Mouse (Mus musculus) intestine, postnatal 0 days (tissue): Measurements from ENCODE around the gene Lhpp. TPM values are rescaled to one million over a fixed set of nuclear protein-coding genes. Genes with fewer than 3 reads are reported as not detected.
A peak's percentile ranks its signal among the peaks of the same experiment; 100 is the strongest.

Experiments
- ATAC-seq: fragments of 200-750 bp; cut with Nextera tagmentation; 2 replicates; pipeline ENCODE4 v1.8.0; 2017; ENCODE audit warnings: mild to moderate bottlenecking, moderate TSS enrichment, moderate library complexity
- H3K27ac ChIP-seq: fragments of 300-500 bp; sonication (generic); 2 replicates; pipeline ENCODE4 v1.5.1; 2014; ENCODE audit warnings: mild to moderate bottlenecking, low read depth, low read length, moderate library complexity
- H3K27me3 ChIP-seq: fragments of 300-500 bp; sonication (generic); replicated peaks from 2 replicates; pipeline ENCODE4 v1.6.1; 2014; ENCODE audit warnings: low read length, mixed read lengths; ENCODE audit not compliant: control insufficient read depth, insufficient read depth
- H3K36me3 ChIP-seq: fragments of 300-500 bp; sonication (generic); 2 replicates; pipeline ENCODE4 v1.6.1; 2014; ENCODE audit warnings: mild to moderate bottlenecking, moderate library complexity; ENCODE audit not compliant: control insufficient read depth, insufficient read depth
- H3K4me1 ChIP-seq: fragments of 300-500 bp; sonication (generic); replicated peaks from 2 replicates; pipeline ENCODE4 v1.6.1; 2014; ENCODE audit warnings: antibody characterized with exemption, low read length, mixed read lengths; ENCODE audit not compliant: control insufficient read depth, insufficient read depth
- H3K4me2 ChIP-seq: fragments of 300-500 bp; sonication (generic); replicated peaks from 2 replicates; pipeline ENCODE4 v1.6.1; 2014; ENCODE audit warnings: low read depth, mild to moderate bottlenecking, moderate library complexity
- H3K4me3 ChIP-seq: fragments of 300-500 bp; sonication (generic); 2 replicates; pipeline ENCODE4 v1.5.1; 2014; ENCODE audit warnings: low read depth, low read length
- H3K9ac ChIP-seq: fragments of 300-500 bp; sonication (generic); 2 replicates; pipeline ENCODE4 v1.6.1; 2014; ENCODE audit warnings: mild to moderate bottlenecking, low read depth, low read length
- H3K9me3 ChIP-seq: fragments of 300-500 bp; sonication (generic); 2 replicates; pipeline ENCODE4 v1.6.1; 2016; ENCODE audit warnings: mixed run types; ENCODE audit not compliant: control insufficient read depth
- CTCF ChIP-seq: sonication (generic); IDR thresholded peaks from 2 replicates; pipeline ENCODE4 v1.5.1; 2016; ENCODE audit warnings: low read depth, mild to moderate bottlenecking, control low read depth, antibody characterized with exemption, moderate library complexity
- WGBS: fragments of 180-500 bp; shearing (Covaris S2); extraction: QIAGEN DNeasy Blood & Tissue Kit; methylation state at CpG from one replicate; pipeline ENCODE4 v1.1.7; 2014; 5-methylcytosine and 5-hydroxymethylcytosine counted together
- polyA plus RNA-seq: library from polyadenylated mRNA; unstranded; fragments of >200 nt; fragmentation: Nextera tagmentation; extraction: Ambion mirVana; gene quantifications from 2 replicates; pipeline ENCODE4 v1.2.1, GENCODE M21; 2015

The Lhpp gene
- polyA plus RNA-seq, 1 experiment from 2014 or later, result 52.0 TPM

- WGBS, result 100% methylated on average over 1 of the region's 1 CpGs
- ATAC-seq, result no peak
Measured at GRCm38 (mm10) chr7:132646514-132646913, 36.1 kb downstream of the Lhpp start.

DNA sequence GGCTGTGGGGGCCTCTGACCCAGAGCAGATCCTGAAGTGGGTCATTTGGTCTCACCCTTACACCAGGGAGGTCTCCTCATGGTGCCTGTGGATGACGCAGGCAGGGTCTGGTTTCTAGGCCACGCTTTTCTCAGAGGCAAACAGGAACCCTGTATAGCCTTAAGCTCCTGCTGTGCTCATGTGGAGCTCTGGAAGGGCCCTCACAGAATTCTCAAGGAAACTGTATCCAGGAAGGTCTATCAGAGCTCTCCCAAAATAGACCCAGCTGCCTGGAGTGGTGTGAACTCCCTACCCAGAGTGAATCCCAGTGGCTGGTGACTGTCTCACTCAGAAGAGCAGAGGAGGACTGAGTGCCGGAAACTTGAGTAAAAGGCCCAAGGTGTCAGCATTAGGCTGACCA lies 44.0 kb downstream of the Lhpp start:
- Histone ChIP-seq H3K4me1 (peaks cover 13% of the 10 kb centered on the region; the same call in 1 of the 2 replicates), H3K36me3 (peaks cover 14% of the 10 kb centered on the region; the same call in 1 of the 2 replicates), H3K9ac (no peak overlapping the region), H3K4me2 (no peak overlapping the region), H3K9me3 (no peaks in the 10 kb centered on the region), H3K27ac (no peak overlapping the region), H3K27me3 (no peaks in the 10 kb centered on the region), H3K4me3 (no peak overlapping the region)
- no peak for TF ChIP-seq CTCF
- ATAC-seq, result no peak
- WGBS, result 93% methylated on average over 3 of the region's 3 CpGs

More at GRCm38 (mm10) chr7:132646514-132646913, 36.1 kb downstream of the Lhpp start:
- H3K27ac ChIP-seq, result no peak overlapping the region
- no peak overlapping the region for H3K4me3 ChIP-seq
- H3K27me3 ChIP-seq, result no peaks in the 10 kb centered on the region
- peaks cover 7% of the 10 kb centered on the region; the same call in 1 of the 2 replicates for H3K4me1 ChIP-seq
- H3K4me2 ChIP-seq, result no peak overlapping the region
- no peaks in the 10 kb centered on the region for H3K9me3 ChIP-seq
- peaks cover 17% of the 10 kb centered on the region; the same call in 1 of the 2 replicates for H3K36me3 ChIP-seq
- no peak for TF ChIP-seq CTCF
- H3K9ac ChIP-seq, result no peak overlapping the region

DNA sequence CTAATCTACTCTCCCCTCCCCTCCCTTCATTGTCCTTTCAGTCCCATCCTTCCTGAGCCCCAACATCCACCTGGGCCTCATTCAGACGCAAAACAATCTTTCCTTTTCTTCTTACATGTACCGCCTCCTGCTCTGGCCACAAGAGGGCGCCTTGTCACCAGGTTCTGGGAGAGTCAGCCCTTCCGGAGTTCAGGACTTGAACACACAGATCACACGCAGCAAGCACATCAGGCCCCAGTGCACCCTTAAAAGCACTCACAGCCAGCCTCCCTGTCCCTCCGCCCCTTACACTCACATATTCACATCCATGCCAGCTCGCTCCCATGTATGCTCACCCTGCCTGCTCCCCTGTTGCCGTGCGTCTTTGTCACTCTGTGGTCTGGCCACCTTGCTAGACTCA lies 45.6 kb downstream of the Lhpp start:
- Histone ChIP-seq H3K27me3 (no peaks in the 10 kb centered on the region), H3K9me3 (no peaks in the 10 kb centered on the region), H3K36me3 (peaks cover 5% of the 10 kb centered on the region; the same call in 1 of the 2 replicates), H3K4me1 (peaks cover 18% of the 10 kb centered on the region; the same call in 1 of the 2 replicates), H3K4me2 (peak overlapping the region; percentile 40; the same call in 1 of the 2 replicates), H3K9ac (no peak overlapping the region; the same call in 1 of the 2 replicates), H3K27ac (peak overlapping the region; percentile 58; the same call in 1 of the 2 replicates), H3K4me3 (no peak overlapping the region)
- WGBS, result 25% methylated on average over 9 of the region's 9 CpGs
- TF ChIP-seq CTCF, result peak; percentile 96
- ATAC-seq, result peak; percentile 61

- peak overlapping the region; percentile 58; the same call in 1 of the 2 replicates for H3K27ac ChIP-seq
- peak overlapping the region; percentile 40; the same call in 1 of the 2 replicates for H3K4me2 ChIP-seq
- no peak overlapping the region for H3K4me3 ChIP-seq
- ATAC-seq, result peak; percentile 76
- no peaks in the 10 kb centered on the region for H3K27me3 ChIP-seq
- no peaks in the 10 kb centered on the region for H3K9me3 ChIP-seq
- H3K36me3 ChIP-seq, result peaks cover under 1% of the 10 kb centered on the region; the same call in 1 of the 2 replicates
- TF ChIP-seq CTCF, result peak; percentile 91
- WGBS, result 4% methylated on average over 3 of the region's 3 CpGs
- no peak overlapping the region; the same call in 1 of the 2 replicates for H3K9ac ChIP-seq
- H3K4me1 ChIP-seq, result peaks cover 18% of the 10 kb centered on the region; the same call in 1 of the 2 replicates
Measured at GRCm38 (mm10) chr7:132656548-132656947, 46.1 kb downstream of the Lhpp start.

GRCm38 (mm10) chr7:132657371-132658057 lies 47.1 kb downstream of the Lhpp start:
- no peaks in the 10 kb centered on the region for H3K9me3 ChIP-seq
- H3K4me3 ChIP-seq, result no peak overlapping the region
- 58% methylated on average over 14 of the region's 14 CpGs for WGBS
- H3K4me2 ChIP-seq, result no peak overlapping the region
- H3K9ac ChIP-seq, result no peak overlapping the region
- peak overlapping the region; percentile 28; the same call in 1 of the 2 replicates for H3K27ac ChIP-seq
- H3K36me3 ChIP-seq, result no peaks in the 10 kb centered on the region; the same call in 1 of the 2 replicates
- no peak for ATAC-seq
- peaks cover 18% of the 10 kb centered on the region; the same call in 1 of the 2 replicates for H3K4me1 ChIP-seq
- TF ChIP-seq CTCF, result no peak
- no peaks in the 10 kb centered on the region for H3K27me3 ChIP-seq

DNA sequence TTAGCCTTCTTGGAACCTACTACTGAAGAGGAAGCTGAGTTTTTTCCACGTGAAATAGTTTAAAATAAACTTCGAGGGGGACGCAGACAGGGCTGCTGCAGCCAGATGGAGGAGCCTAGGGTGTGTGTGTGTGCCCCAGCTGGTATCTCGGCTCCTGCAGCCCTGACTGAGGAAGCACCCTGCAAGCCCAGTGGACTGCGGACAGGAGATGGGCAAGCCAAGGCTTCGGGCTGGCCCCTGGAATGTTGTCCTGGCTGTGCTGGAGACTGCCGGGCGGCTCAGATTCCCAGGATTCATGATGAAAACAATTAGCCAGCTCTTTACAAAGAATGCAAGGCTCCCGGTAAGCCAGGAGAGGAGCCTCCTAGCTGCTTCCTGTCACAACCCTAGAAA lies 47.6 kb downstream of the Lhpp start:
- no peak overlapping the region for H3K4me2 ChIP-seq

More for the DNA sequence above, 47.6 kb downstream of the Lhpp start:
- H3K4me1 ChIP-seq, result peaks cover 18% of the 10 kb centered on the region; the same call in 1 of the 2 replicates
- TF ChIP-seq CTCF, result no peak
- 40% methylated on average over 9 of the region's 9 CpGs for WGBS
- H3K27ac ChIP-seq, result peak overlapping the region; percentile 28; the same call in 1 of the 2 replicates
- no peak overlapping the region for H3K9ac ChIP-seq
- H3K27me3 ChIP-seq, result no peaks in the 10 kb centered on the region
- no peak overlapping the region for H3K4me3 ChIP-seq
- no peaks in the 10 kb centered on the region; the same call in 1 of the 2 replicates for H3K36me3 ChIP-seq
- no peaks in the 10 kb centered on the region for H3K9me3 ChIP-seq
- ATAC-seq, result no peak
